ENCODE assay signal across 8 mouse cellular contexts in genomic region chr11:92405818-92406217, GRCm38 (mm10).
DNase-seq lines count a peak whose midpoint lies in the region; TF ChIP-seq lines count a peak whose summit lies in the region.

No protein-coding gene starts in this region.

- H3K79me2 ChIP-seq in CH12.LX (replicated peaks; ENCODE audit: control insufficient read depth, extremely low read depth, insufficient read depth, poor library complexity, severe bottlenecking), result no peaks in the 10 kb centered on the region

- no peaks in the 10 kb centered on the region for H3K36me3 ChIP-seq in CH12.LX (replicated peaks in 1 of 2; ENCODE audit: control insufficient read depth in 1 of 2, insufficient read depth in 1 of 2, low read length in 1 of 2)

- H3K27ac ChIP-seq in CH12.LX (ENCODE audit: insufficient read depth, low read depth), result no peak overlapping the region

- H3K4me1 ChIP-seq in CH12.LX (ENCODE audit: control insufficient read depth in 1 of 2, insufficient read depth in 2 of 2), result no peaks in the 10 kb centered on the region

- dilution Hi-C loops in CH12.LX (cut with MboI; ENCODE audit: extremely low pct_ligation_motif_present, extremely low pct_unique_long_range_greater_than_20kb, low sequenced_read_pairs), result no loop called here

- H3K27me3 ChIP-seq in CH12.LX (replicated peaks), result no peaks in the 10 kb centered on the region

- no peak for TF ChIP-seq EP300 in CH12.LX (IDR thresholded peaks at IDR 0.05; ENCODE audit: low read length)

- TF ChIP-seq CTCF in CH12.LX (conservative IDR thresholded peaks at IDR 0.05 in 1 of 2, IDR thresholded peaks at IDR 0.05 in 1 of 2; ENCODE audit: low read depth in 2 of 2, low read length in 2 of 2), result peak in 1 of 2 experiments; percentile 34; a peak in 2 of 4 replicates

- peak; percentile 3 for DNase-seq in kidney, adult 9 months
- no peak for DNase-seq in kidney, adult 18-20 months
- no peak for DNase-seq in CH12.LX (ENCODE audit: extremely low read depth)
- peak; percentile 16 for DNase-seq in R1 (ENCODE audit: low read depth, low spot score)
- peak; percentile 15 for DNase-seq in embryo, embryonic 9.5 days (ENCODE audit: extremely low spot score)
- peak; percentile 13 for DNase-seq in retina, adult 2 months (ENCODE audit: low read depth, low spot score)
- DNase-seq in thymus, adult 18-20 months, result no peak
- no peak for DNase-seq in gastrocnemius, postnatal 14 days

- intact Hi-C loops in gastrocnemius, postnatal 14 days (cut with DNase I; ENCODE audit: low total_unique reads), result no loop called here

- no peak overlapping the region for H3K4me2 ChIP-seq in CH12.LX (ENCODE audit: insufficient read depth, low read depth, poor library complexity, severe bottlenecking)

- TF ChIP-seq RAD21 in CH12.LX (IDR thresholded peaks at IDR 0.05; ENCODE audit: low read depth, low read length), result no peak; the same call in 1 of the 2 replicates

- no peak for TF ChIP-seq POLR2A in CH12.LX (IDR thresholded peaks at IDR 0.05; ENCODE audit: low read depth, low read length)

- H3K4me3 ChIP-seq in CH12.LX (replicated peaks in 1 of 3; ENCODE audit: low read depth in 2 of 3, low read length in 2 of 3, poor library complexity in 1 of 3), result no peak overlapping the region

- H3K9ac ChIP-seq in CH12.LX (ENCODE audit: insufficient read depth, low read depth), result no peak overlapping the region

- in situ Hi-C loops in CH12.LX (cut with MboI; ENCODE audit: low pct_ligation_motif_present, low pct_unique_long_range_greater_than_20kb, low sequenced_read_pairs), result no loop called here

- peaks cover 38% of the 10 kb centered on the region for H3K9me3 ChIP-seq in CH12.LX (replicated peaks; ENCODE audit: low read length)

TF ChIP-seq in CH12.LX, 34 proteins besides CTCF, POLR2A, EP300 and RAD21:
- TF ChIP-seq GABPA (IDR thresholded peaks at IDR 0.05; ENCODE audit: insufficient replicate concordance, low read depth, low read length), result no peak
- TF ChIP-seq SMC3 (IDR thresholded peaks at IDR 0.05; ENCODE audit: low read depth, low read length), result peak; percentile 10; the same call in 1 of the 2 replicates

Comparison
In these comparisons a context has a peak if more than half of its experiments do, and no peak if none do; other contexts are left out.
1. DNase-seq: peak in kidney, adult 9 months (single experiment), R1 (single experiment), embryo, embryonic 9.5 days (single experiment) and retina, adult 2 months (single experiment); none in kidney, adult 18-20 months (single experiment), CH12.LX (single experiment), thymus, adult 18-20 months (0 of 2) and gastrocnemius, postnatal 14 days (single experiment).